Mouse (Mus musculus) liver, embryonic 11.5 days (tissue): ENCODE measurements around the gene Gfi1b. TPM values are rescaled to one million over a fixed set of nuclear protein-coding genes. Genes with fewer than 3 reads are reported as not detected.

Experiments used
- ATAC-seq: fragments of 200-750 bp; cut with Nextera tagmentation; replicated peaks from 2 replicates; pipeline ENCODE4 v1.8.0; 2017; ENCODE audit warnings: moderate number of reproducible peaks, mild to moderate bottlenecking, moderate TSS enrichment, moderate library complexity; ENCODE audit not compliant: low FRiP score
- DNase-seq: peaks from one replicate; pipeline ENCODE4 v3.0.0-alpha.2; 2017; ENCODE audit warnings: low spot score
- H3K27ac ChIP-seq: fragments of 300-500 bp; sonication (generic); 2 replicates; pipeline ENCODE4 v1.5.1; 2014; ENCODE audit warnings: mild to moderate bottlenecking, low read depth, low read length, control low read depth
- H3K27me3 ChIP-seq: fragments of 300-500 bp; sonication (generic); replicated peaks from 2 replicates; pipeline ENCODE4 v1.6.1; 2014; ENCODE audit warnings: low read length, mixed read lengths; ENCODE audit not compliant: control insufficient read depth, insufficient read depth
- H3K36me3 ChIP-seq: fragments of 300-500 bp; sonication (generic); 2 replicates; pipeline ENCODE4 v1.6.1; 2014; ENCODE audit warnings: mild to moderate bottlenecking, low read length, moderate library complexity, mixed read lengths; ENCODE audit not compliant: control insufficient read depth, insufficient read depth
- H3K4me1 ChIP-seq: fragments of 300-500 bp; sonication (generic); replicated peaks from 2 replicates; pipeline ENCODE4 v1.6.1; 2014; ENCODE audit warnings: low read length, mixed read lengths; ENCODE audit not compliant: control insufficient read depth, insufficient read depth
- H3K4me2 ChIP-seq: fragments of 300-500 bp; sonication (generic); 2 replicates; pipeline ENCODE4 v1.6.1; 2014; ENCODE audit warnings: mild to moderate bottlenecking, control low read depth, moderate library complexity
- H3K4me3 ChIP-seq: fragments of 300-500 bp; sonication (generic); 2 replicates; pipeline ENCODE4 v1.5.1; 2014; ENCODE audit warnings: low read depth, low read length, control low read depth
- H3K9ac ChIP-seq: fragments of 300-500 bp; sonication (generic); 2 replicates; pipeline ENCODE4 v1.6.1; 2014; ENCODE audit warnings: low read depth, low read length, control low read depth
- H3K9me3 ChIP-seq: fragments of 300-500 bp; sonication (generic); 2 replicates; pipeline ENCODE4 v1.6.1; 2016; ENCODE audit warnings: low read length, inconsistent platforms, mixed read lengths; ENCODE audit not compliant: control insufficient read depth
- WGBS: fragments of 180-500 bp; shearing (Covaris S2); extraction: QIAGEN DNeasy Blood & Tissue Kit; methylation state at CpG from one replicate; pipeline ENCODE4 v1.1.7; 2014; 5-methylcytosine and 5-hydroxymethylcytosine counted together
- polyA plus RNA-seq: library from polyadenylated mRNA; unstranded; fragments of >200 nt; fragmentation: Nextera tagmentation; extraction: Ambion mirVana; gene quantifications from 2 replicates; pipeline ENCODE4 v1.2.1, GENCODE M21; 2014

The Gfi1b gene
- polyA plus RNA-seq, 1 experiment from 2014 or later: 143 TPM

DNA sequence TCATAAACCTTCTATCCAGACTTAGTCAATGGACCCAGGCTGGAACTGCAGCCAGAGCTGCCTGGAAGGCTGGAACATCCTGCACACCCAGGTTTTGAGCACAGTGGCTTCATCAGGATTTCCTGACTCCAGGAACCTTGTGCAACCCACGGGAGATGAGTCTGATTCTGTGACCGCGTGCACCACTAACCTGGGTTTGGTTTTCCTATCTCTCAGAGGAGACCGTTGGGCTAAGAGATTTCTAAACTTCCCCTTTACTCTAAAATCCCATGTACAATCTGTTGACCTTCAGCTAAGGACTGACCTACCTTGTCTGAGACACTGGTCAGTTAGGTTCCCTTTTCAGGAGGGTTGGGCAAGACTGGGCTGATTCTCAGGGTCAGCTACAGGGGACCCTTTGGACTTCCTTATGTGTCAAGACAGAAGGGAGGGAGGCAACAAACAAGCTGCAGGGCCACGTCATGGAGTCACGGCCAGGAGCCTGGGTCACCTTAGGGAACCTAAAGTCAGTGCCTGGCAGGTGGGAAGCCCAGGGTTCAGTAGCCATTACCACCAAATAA is 2.9 kb downstream of the Gfi1b start:
- Histone ChIP-seq H3K9me3 (no peaks in the 10 kb centered on the region), H3K9ac (peak overlapping the region; percentile 73), H3K4me2 (peak overlapping the region; percentile 87), H3K27ac (peak overlapping the region; percentile 97), H3K4me3 (peak overlapping the region; percentile 53), H3K4me1 (peaks cover 43% of the 10 kb centered on the region), H3K36me3 (peaks cover 9% of the 10 kb centered on the region), H3K27me3 (no peaks in the 10 kb centered on the region)
- WGBS: 52% methylated on average over 6 of the region's 6 CpGs
- ATAC-seq (no peak), DNase-seq (no peak)

DNA sequence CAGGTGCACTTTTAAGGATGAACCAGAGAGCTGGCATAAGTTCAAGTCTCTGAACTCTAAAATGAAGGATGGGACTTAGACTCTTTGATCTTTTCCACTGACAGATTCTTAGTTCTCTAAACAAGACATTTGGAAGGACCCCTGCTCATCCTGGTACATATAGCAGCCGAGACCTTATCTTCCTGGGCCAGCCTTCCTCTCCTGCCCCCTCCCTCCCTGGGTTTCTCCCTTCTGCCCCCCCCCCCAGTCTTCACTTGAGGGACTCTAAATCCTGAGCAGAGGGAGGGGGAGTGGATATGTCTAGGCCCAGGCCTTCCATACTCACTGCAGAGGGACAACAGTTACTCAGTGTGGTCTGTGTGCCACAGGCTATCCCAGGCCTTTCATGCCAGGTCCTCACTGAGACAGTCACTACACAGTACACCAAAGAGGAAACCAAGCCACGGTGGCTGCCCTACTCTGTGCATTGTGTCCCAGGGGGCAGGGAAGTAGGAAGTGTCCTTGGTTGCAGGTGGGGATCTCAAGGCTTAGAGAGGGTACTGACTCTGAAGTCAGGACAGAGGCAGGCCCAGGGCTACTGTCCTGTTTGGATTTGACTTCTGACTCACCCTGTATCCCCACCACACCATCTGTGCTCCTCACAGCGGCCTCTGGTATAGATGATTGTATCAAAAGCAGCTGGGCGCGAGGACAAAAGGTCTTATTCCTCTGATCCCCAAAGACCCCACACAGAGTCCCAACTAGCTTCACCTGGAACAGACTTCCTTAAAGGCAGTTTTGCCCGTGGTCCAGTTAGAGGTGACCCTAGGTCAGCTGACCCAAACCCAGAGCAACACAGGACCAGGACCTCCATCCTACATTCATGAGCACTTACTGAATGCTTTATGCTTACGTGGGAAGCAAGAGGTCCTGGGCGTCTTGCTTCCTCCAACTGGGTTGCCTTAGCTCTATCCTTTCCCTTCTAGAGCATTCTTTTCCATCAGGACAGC is 4.0 kb downstream of the Gfi1b start:
- H3K9ac ChIP-seq: peak overlapping the region; percentile 73
- peak overlapping the region; percentile 97 for H3K27ac ChIP-seq
- H3K4me1 ChIP-seq: peaks cover 44% of the 10 kb centered on the region
- DNase-seq: no peak
- H3K9me3 ChIP-seq: no peaks in the 10 kb centered on the region
- H3K36me3 ChIP-seq: peaks cover 13% of the 10 kb centered on the region
- peak overlapping the region; percentile 87 for H3K4me2 ChIP-seq
- H3K4me3 ChIP-seq: peak overlapping the region; percentile 53
- ATAC-seq: peak; percentile 65
- no peaks in the 10 kb centered on the region for H3K27me3 ChIP-seq
- 49% methylated on average over 8 of the region's 8 CpGs for WGBS

DNA sequence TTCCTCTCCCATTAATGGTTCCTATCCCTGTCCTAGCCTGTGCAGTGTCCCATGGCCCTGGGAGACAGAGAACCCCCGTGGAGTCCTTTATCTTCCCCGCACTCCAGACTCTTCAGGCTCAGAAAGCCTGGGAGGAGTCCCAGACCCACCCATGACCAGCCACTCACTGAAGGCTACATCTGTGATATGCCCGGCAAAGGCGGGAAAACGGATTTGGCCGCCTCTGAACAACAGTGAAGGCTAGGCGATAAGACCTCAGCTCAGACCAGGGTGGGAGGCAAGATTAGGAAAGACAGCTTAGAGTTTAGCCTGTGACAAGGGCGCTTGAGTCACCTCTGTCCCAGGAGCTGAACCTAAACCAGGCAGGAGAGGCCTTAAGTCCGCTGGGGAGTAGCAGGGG is 4.9 kb downstream of the Gfi1b start:
- Histone ChIP-seq H3K9me3 (no peaks in the 10 kb centered on the region), H3K27ac (peak overlapping the region; percentile 97), H3K4me3 (peak overlapping the region; percentile 53), H3K4me2 (peak overlapping the region; percentile 87), H3K27me3 (no peaks in the 10 kb centered on the region), H3K36me3 (peaks cover 16% of the 10 kb centered on the region), H3K4me1 (peaks cover 39% of the 10 kb centered on the region), H3K9ac (peak overlapping the region; percentile 73)
- ATAC-seq (peak; percentile 87), DNase-seq (no peak)
- 33% methylated on average over 9 of the region's 9 CpGs for WGBS

DNA sequence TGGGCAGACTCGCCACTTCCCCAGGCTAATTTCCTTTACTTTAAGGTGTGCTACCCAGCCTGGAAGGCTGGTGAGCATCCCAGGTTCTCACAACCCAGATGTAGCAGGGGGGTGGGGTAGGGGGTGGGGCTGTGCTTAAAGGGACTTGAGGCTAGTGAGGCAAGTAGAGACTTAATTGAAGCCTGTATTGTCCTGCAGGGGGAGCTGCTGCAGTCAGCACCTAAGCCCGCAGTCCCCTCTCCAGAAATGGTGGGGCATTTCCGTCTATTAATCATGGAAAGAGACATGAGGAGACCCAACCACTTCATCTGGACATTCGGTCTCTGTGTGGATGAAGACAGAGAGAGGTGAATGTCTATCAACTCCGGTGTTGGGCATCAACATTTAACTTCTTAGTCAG is 5.4 kb downstream of the Gfi1b start:
- Histone ChIP-seq H3K9me3 (no peaks in the 10 kb centered on the region), H3K4me3 (peak overlapping the region; percentile 53), H3K4me2 (peak overlapping the region; percentile 87), H3K36me3 (peaks cover 19% of the 10 kb centered on the region), H3K27ac (peak overlapping the region; percentile 97), H3K9ac (peak overlapping the region; percentile 73), H3K4me1 (peaks cover 39% of the 10 kb centered on the region), H3K27me3 (no peaks in the 10 kb centered on the region)
- WGBS: 27% methylated on average over 5 of the region's 5 CpGs
- ATAC-seq (peak; percentile 40; the same call in 1 of the 2 replicates), DNase-seq (no peak)

DNA sequence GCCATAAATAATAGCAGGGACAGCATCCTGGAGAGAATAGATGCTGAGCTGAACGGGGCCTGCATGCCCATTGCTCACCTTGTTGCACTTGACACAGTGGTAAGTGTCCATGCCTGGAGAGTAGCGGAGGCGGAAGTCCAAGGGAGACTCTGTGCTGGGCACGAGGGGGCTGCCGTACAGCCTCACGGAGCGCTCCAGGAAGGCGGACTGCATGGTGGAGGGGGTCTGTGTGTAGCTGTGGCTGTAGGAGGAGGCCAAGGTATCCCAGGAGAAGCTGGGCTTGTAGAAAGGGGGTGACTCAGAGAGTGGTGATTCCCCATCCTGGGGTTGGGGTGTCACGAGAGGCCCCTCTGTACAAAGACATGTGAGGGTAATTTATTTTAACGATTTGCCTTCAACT is 8.2 kb downstream of the Gfi1b start:
- no peak overlapping the region for H3K4me2 ChIP-seq
- no peaks in the 10 kb centered on the region for H3K9me3 ChIP-seq
- no peak for ATAC-seq
- 0 out of 2 replicates have a peak overlapping the region, but pooled peaks have one; percentile 16 for H3K27ac ChIP-seq
- H3K36me3 ChIP-seq: peaks cover 25% of the 10 kb centered on the region
- 86% methylated on average over 10 of the region's 10 CpGs for WGBS
- no peak overlapping the region for H3K4me3 ChIP-seq
- peaks cover 56% of the 10 kb centered on the region for H3K4me1 ChIP-seq
- H3K27me3 ChIP-seq: no peaks in the 10 kb centered on the region
- H3K9ac ChIP-seq: no peak overlapping the region
- no peak for DNase-seq

DNA sequence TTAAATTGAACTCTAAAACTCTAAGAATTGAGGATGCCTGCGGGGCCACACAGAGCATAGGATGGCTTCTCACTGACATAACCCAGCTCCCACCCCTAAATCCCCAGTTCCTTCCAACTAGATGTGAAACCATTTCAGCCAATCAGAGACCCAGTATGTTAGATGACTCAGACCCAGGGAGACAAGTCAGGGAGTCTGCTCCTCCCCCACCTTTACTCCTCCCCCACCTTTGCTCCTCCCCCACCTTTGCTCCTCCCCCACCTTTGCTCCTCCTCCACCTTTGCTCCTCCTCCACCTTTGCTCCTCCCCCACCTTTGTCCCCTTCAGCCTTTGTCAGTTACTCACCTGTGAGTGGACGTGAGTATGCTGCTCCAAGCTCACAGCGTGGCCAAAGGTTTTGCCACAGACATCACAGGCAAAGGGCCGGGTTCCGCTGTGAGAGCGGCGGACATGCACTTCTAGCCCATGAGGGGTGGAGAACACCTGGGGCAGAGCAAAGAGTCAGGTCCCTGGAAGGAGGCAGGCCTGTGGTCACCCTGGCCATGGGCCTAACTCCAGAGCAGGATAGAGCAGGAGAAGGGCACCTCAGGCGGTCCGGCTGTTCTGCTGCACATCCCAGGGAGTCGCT is 9.2 kb downstream of the Gfi1b start:
- Histone ChIP-seq H3K4me1 (peaks cover 56% of the 10 kb centered on the region), H3K27me3 (no peaks in the 10 kb centered on the region), H3K9me3 (no peaks in the 10 kb centered on the region), H3K4me2 (no peak overlapping the region), H3K36me3 (peaks cover 25% of the 10 kb centered on the region), H3K9ac (no peak overlapping the region), H3K4me3 (no peak overlapping the region), H3K27ac (no peak overlapping the region)
- ATAC-seq: no peak
- DNase-seq: no peak
- WGBS: 79% methylated on average over 10 of the region's 10 CpGs

DNA sequence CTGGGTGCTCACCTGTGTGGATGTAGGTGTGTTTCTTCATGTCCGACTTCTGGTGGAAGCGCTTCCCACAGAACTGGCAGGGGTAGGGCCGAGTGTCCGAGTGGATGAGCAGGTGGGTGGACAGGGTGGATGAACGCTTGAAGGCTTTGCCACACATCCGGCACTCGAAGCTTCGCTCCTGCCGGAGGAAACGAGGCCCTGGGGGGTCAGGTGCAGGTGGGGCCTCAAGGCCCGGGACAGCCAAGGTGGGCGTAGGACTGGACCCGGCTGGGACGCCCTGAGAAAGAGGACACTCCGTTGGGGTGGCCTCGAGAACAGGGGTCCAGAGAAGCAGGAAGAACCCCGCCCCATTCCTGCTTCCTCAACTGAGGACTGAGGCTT is 10.4 kb downstream of the Gfi1b start:
- Histone ChIP-seq H3K4me3 (no peak overlapping the region), H3K36me3 (peaks cover 25% of the 10 kb centered on the region), H3K9me3 (no peaks in the 10 kb centered on the region), H3K27me3 (no peaks in the 10 kb centered on the region), H3K4me1 (peaks cover 58% of the 10 kb centered on the region), H3K4me2 (no peak overlapping the region), H3K9ac (no peak overlapping the region), H3K27ac (peak overlapping the region; percentile 44; the same call in 1 of the 2 replicates)
- DNase-seq (no peak), ATAC-seq (no peak)
- 88% methylated on average over 17 of the region's 17 CpGs for WGBS

DNA sequence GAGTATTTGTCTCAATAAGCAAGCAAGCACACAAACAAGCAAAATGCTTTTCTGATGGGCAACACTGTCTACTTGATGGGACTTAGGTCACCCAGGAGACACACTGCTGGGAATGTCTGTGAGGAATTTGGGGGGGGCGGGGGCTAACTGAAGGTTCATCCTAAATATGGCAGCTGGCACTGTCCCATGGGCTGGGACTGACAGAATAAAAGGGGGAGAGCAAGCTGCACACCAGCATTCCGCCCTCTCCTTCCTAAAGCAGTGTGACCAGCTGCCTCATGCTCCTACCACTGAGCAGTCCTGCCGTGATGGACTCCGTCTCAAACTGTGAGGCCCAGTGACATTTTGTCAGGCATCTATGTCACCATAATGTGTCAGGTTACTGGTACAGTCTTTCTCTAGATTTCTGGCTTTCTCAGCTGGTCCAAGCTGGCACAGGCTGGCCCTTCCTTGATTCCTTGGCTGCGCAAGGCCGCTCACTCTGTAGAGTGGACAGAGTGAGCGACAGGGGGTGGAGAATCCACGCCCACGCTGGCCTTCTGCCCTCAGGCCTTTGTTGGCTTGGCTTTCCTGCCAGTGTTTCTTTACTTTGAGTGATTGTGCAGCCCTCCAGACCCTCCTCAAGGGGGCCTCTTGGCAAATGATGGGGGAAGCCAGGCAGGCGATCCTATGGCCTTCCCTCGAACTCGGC is 10.9 kb downstream of the Gfi1b start:
- no peak for DNase-seq
- Histone ChIP-seq H3K4me3 (no peak overlapping the region), H3K9ac (no peak overlapping the region), H3K4me2 (no peak overlapping the region), H3K4me1 (peaks cover 58% of the 10 kb centered on the region), H3K27ac (peak overlapping the region; percentile 44; the same call in 1 of the 2 replicates), H3K36me3 (peaks cover 25% of the 10 kb centered on the region), H3K9me3 (no peaks in the 10 kb centered on the region), H3K27me3 (no peaks in the 10 kb centered on the region)
- WGBS: 84% methylated on average over 12 of the region's 12 CpGs
- no peak for ATAC-seq
